Mouse (Mus musculus): Measurements from ENCODE around the gene Foxm1. TPM values are rescaled to one million over a fixed set of nuclear protein-coding genes. Genes with fewer than 3 reads are reported as not detected.
A peak's percentile ranks its signal among the peaks of the same experiment; 100 is the strongest.

Foxm1 gene
- polyA plus RNA-seq, 1 experiment: not detected

DNA sequence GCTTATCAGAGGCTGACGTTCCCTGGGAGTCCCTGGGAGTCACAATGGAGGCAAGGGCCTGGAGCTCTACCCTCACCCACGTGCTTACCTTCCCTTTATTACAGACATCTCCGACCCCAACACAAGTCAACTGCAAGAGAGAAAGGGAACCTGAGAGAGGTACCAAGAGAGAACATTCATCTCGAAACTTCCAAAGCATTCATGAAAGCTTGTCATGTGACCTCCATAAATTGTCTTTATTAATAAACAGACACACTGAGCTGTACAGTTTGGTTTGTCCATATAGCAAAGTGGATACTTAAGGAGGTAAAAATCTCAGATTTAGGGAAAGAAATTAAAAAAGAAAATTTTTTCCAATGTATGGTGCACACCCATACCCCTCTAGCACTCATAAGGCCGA, 53.4 kb downstream of the Foxm1 start:
- peaks cover under 1% of the 10 kb centered on the region for H3K4me1 ChIP-seq (ENCODE audit: control insufficient read depth, insufficient read depth, low read length)
- 92% methylated on average over 5 of the region's 5 CpGs for WGBS
- H3K4me3 ChIP-seq (ENCODE audit: insufficient read depth, low read depth, low read length): no peak overlapping the region
- no peak for TF ChIP-seq CTCF (IDR thresholded peaks at IDR 0.05; ENCODE audit: insufficient read depth, low read depth, low read length)
- no peak for TF ChIP-seq POLR2A (IDR thresholded peaks at IDR 0.05; ENCODE audit: insufficient read depth, low read depth, low read length)
- H3K27ac ChIP-seq (ENCODE audit: insufficient read depth, low read depth, low read length): no peak overlapping the region

DNA sequence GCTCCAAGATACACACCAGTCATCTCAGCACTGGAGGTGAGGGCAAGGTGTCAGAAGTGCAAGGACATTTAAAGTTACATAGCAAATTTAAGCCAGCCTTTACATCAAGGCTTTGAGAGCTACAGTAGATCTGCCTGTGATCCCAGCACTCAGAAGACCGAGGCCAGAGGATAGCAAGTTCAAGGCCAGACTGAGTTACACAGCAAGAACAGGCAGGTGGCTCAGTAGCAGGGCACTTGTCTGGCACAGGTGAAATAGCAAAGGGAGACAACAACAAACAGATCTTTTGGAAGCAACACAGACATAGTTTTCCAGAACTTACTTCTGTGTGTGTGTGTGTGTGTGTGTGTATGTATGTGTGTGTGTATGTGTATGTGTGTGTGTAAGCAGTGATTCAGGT, 55.3 kb downstream of the Foxm1 start:
- WGBS: 76% methylated on average over 1 of the region's 1 CpGs
- H3K4me1 ChIP-seq (ENCODE audit: control insufficient read depth, insufficient read depth, low read length): peaks cover 3% of the 10 kb centered on the region
- TF ChIP-seq CTCF (IDR thresholded peaks at IDR 0.05; ENCODE audit: insufficient read depth, low read depth, low read length) (no peak), POLR2A (IDR thresholded peaks at IDR 0.05; ENCODE audit: insufficient read depth, low read depth, low read length) (no peak)
- H3K27ac ChIP-seq (ENCODE audit: insufficient read depth, low read depth, low read length): no peak overlapping the region
- no peak overlapping the region for H3K4me3 ChIP-seq (ENCODE audit: insufficient read depth, low read depth, low read length)

DNA sequence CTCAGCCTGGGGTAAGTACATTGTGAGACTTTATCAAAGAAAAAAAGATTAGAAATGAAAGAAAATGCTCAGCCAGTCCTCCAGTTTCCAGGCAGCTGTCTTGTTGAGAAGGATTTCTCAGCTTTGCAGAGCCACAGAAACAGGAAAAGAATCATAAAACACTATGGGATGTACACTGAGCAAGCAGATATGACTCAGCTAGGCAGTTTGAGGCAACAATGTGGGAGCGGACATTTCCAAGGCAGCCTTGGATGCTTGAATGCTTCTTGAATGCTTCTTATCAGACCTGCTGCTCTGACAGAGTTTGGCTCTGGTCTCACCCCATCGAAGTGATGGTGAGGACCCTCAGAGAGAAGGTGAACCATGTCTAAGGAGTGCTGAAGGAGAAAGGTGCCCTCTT, 58.3 kb downstream of the Foxm1 start:
- 75% methylated on average over 2 of the region's 2 CpGs for WGBS
- no peak overlapping the region for H3K4me3 ChIP-seq (ENCODE audit: insufficient read depth, low read depth, low read length)
- peaks cover 3% of the 10 kb centered on the region for H3K4me1 ChIP-seq (ENCODE audit: control insufficient read depth, insufficient read depth, low read length)
- TF ChIP-seq CTCF (IDR thresholded peaks at IDR 0.05; ENCODE audit: insufficient read depth, low read depth, low read length) (no peak), POLR2A (IDR thresholded peaks at IDR 0.05; ENCODE audit: insufficient read depth, low read depth, low read length) (no peak)
- H3K27ac ChIP-seq (ENCODE audit: insufficient read depth, low read depth, low read length): peak overlapping the region; percentile 56; the same call in 1 of the 2 replicates

DNA sequence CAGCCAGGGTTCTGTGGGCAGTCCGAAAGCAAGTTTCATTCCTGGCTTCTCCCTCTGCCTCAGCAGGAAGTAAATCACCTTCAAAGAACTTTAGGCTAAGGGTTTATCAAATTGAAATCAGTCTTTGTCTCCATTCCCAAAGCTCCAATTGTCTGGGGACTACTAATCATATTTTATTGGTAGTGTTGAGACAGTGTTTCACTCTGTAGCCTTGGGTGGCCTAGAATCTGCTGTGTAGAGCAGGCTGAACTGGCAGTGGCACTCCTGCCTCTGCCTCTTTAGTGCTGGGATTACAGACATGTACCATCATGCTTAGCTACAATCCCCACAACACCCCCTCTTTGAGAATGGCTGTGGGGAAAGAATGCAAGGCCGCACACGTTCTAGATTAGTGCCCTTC, 58.7 kb downstream of the Foxm1 start:
- H3K4me3 ChIP-seq (ENCODE audit: insufficient read depth, low read depth, low read length): no peak overlapping the region
- TF ChIP-seq POLR2A (IDR thresholded peaks at IDR 0.05; ENCODE audit: insufficient read depth, low read depth, low read length) (no peak), CTCF (IDR thresholded peaks at IDR 0.05; ENCODE audit: insufficient read depth, low read depth, low read length) (no peak)
- H3K27ac ChIP-seq (ENCODE audit: insufficient read depth, low read depth, low read length): peak overlapping the region; percentile 56; the same call in 1 of the 2 replicates
- WGBS: 86% methylated on average over 3 of the region's 3 CpGs
- H3K4me1 ChIP-seq (ENCODE audit: control insufficient read depth, insufficient read depth, low read length): peaks cover 3% of the 10 kb centered on the region

DNA sequence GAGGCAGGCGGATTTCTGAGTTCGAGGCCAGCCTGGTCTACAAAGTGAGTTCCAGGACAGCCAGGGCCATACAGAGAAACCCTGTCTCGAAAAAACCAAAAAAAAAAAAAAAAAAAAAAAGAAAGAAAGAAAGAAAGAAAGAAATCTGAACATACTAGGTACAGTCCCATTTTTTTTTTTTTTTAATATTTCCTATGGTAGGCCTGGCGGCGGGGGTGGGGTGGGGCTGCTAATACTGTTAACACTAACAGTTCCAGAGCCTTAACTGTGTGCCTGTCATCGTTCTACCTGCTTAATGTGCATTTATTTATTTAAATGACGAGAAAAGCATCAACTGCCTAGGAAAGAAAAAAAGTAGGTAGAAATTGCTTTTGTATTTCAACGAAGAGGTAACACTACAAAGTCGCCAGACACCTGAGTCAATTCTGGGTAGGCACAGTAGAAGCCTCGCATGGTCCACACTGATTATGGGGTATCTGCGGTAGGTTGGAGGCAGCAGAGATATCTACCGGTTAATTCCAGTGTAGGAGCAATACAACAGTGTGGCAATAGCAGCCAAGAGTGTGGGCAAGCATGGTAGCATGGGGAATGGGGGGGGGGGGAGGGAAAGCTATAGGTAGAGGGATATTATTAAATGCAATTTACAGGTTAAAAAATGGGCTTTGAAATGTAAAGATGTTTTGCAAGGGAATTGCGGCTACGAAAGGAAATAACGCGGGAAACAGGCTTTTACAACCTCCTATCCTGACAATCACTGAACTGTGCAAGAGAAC, 60.9 kb downstream of the Foxm1 start:
- peak overlapping the region; percentile 86 for H3K27ac ChIP-seq (ENCODE audit: insufficient read depth, low read depth, low read length)
- WGBS: 41% methylated on average over 16 of the region's 16 CpGs
- H3K4me3 ChIP-seq (ENCODE audit: insufficient read depth, low read depth, low read length): peak overlapping the region; percentile 94
- H3K4me1 ChIP-seq (ENCODE audit: control insufficient read depth, insufficient read depth, low read length): peaks cover 3% of the 10 kb centered on the region
- TF ChIP-seq POLR2A (IDR thresholded peaks at IDR 0.05; ENCODE audit: insufficient read depth, low read depth, low read length) (no peak), CTCF (IDR thresholded peaks at IDR 0.05; ENCODE audit: insufficient read depth, low read depth, low read length) (no peak)

DNA sequence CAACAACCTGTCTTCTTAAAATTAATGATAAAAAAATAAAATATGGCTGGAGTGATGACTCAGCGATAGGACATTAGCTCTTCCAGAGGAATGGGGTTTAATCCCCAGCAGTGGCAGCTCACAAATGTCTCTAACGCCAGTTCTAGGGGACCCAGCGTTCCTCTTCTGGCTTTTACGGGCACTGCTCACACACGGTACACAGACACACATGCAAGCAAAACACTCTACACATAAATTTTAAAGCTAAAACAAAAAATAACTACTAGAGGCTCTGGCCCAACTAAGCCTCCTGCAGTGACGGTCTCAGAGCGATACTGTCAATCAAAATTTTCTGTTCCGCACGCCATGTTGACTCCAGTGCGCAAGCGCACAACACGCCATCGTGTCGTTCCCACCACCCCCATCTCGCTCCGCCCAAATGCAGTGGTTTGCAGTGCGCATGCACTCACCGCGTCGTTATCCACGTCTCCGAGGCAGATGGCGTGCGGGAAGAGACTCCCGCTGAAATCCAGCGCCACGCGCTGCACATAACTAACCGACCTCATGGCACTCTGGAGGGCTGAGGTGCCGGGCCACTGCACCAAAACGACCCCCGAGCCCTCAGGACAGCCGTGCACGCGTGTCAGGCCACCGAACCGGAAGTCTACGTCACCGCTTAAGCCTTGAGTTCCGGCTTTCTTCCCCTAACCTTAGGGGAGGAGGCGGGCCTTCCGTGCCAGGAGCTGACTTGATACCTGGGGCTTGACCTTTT, 61.7 kb downstream of the Foxm1 start, which contains the start of gene Itfg2:
Gene Itfg2 (minus strand): TSS at position 663 of the 751 bp plus-strand sequence.
- TF ChIP-seq CTCF (IDR thresholded peaks at IDR 0.05; ENCODE audit: insufficient read depth, low read depth, low read length): no peak
- TF ChIP-seq POLR2A (IDR thresholded peaks at IDR 0.05; ENCODE audit: insufficient read depth, low read depth, low read length): peak; percentile 98
- peak within 1 kb of the TSS; percentile 94 for H3K4me3 ChIP-seq (ENCODE audit: insufficient read depth, low read depth, low read length)
- under 1% methylated on average over 42 of the region's 42 CpGs for WGBS
- peaks cover 3% of the 10 kb centered on the region for H3K4me1 ChIP-seq (ENCODE audit: control insufficient read depth, insufficient read depth, low read length)
- peak within 1 kb of the TSS; percentile 100 for H3K27ac ChIP-seq (ENCODE audit: insufficient read depth, low read depth, low read length)

DNA sequence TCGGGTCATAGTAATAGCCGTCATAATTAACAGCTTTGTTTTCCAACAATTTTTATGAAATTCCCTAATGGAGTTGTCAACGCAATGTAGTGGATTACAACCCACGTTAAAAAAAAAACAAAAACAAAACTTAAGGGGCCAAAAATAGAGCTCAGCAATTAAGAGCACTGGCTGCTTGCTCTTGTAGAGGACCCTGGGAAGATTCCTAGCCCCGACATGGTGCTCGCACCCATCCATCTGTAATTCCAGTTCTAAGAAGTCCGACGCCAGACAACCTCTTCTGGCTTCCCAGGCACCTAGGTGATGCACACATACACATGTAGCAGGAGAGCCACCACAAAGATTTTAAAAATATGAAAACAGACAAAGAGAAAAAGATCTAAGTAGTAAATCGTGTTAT, 62.3 kb downstream of the Foxm1 start:
- Histone ChIP-seq H3K4me1 (ENCODE audit: control insufficient read depth, insufficient read depth, low read length) (peaks cover 3% of the 10 kb centered on the region), H3K4me3 (ENCODE audit: insufficient read depth, low read depth, low read length) (peak overlapping the region; percentile 94), H3K27ac (ENCODE audit: insufficient read depth, low read depth, low read length) (peak overlapping the region; percentile 100)
- TF ChIP-seq CTCF (IDR thresholded peaks at IDR 0.05; ENCODE audit: insufficient read depth, low read depth, low read length) (no peak), POLR2A (IDR thresholded peaks at IDR 0.05; ENCODE audit: insufficient read depth, low read depth, low read length) (no peak)
- WGBS: 14% methylated on average over 9 of the region's 9 CpGs

Other genes with a start within 250 kb of the Foxm1 start
- gene Tspan9, start 219.4 kb upstream of the Foxm1 start, polyA plus RNA-seq (2012; ENCODE audit: insufficient read depth, insufficient read length, low replicate concordance, missing spikeins): not detected in 2 replicates
- gene Tead4, start 62.1 kb upstream of the Foxm1 start, polyA plus RNA-seq (2012; ENCODE audit: insufficient read depth, insufficient read length, low replicate concordance, missing spikeins): not detected in 2 replicates
- gene Tulp3, start 7.1 kb upstream of the Foxm1 start, polyA plus RNA-seq (2012; ENCODE audit: insufficient read depth, insufficient read length, low replicate concordance, missing spikeins): not detected in 2 replicates
- gene Rhno1, start 56 bp upstream of the Foxm1 start, polyA plus RNA-seq (2012; ENCODE audit: insufficient read depth, insufficient read length, low replicate concordance, missing spikeins): not detected in 2 replicates
- gene Tex52, start 12.5 kb downstream of the Foxm1 start, polyA plus RNA-seq (2012; ENCODE audit: insufficient read depth, insufficient read length, low replicate concordance, missing spikeins): not detected in 2 replicates
- not detected in 2 replicates for gene Gm44596, start 12.5 kb downstream of the Foxm1 start, polyA plus RNA-seq (2012; ENCODE audit: insufficient read depth, insufficient read length, low replicate concordance, missing spikeins)
- gene Nrip2, start 36.3 kb downstream of the Foxm1 start, polyA plus RNA-seq (2012; ENCODE audit: insufficient read depth, insufficient read length, low replicate concordance, missing spikeins): not detected in 2 replicates
- gene Itfg2, start 62.0 kb downstream of the Foxm1 start, polyA plus RNA-seq (2012; ENCODE audit: insufficient read depth, insufficient read length, low replicate concordance, missing spikeins): not detected in 2 replicates
- gene Fkbp4, start 75.7 kb downstream of the Foxm1 start, polyA plus RNA-seq (2012; ENCODE audit: insufficient read depth, insufficient read length, low replicate concordance, missing spikeins): not detected in 2 replicates
- gene Pzp, start 163.8 kb downstream of the Foxm1 start, polyA plus RNA-seq (2012; ENCODE audit: insufficient read depth, insufficient read length, low replicate concordance, missing spikeins): not detected in 2 replicates
- gene A2ml1, start 218.6 kb downstream of the Foxm1 start, polyA plus RNA-seq (2012; ENCODE audit: insufficient read depth, insufficient read length, low replicate concordance, missing spikeins): not detected in 2 replicates